Mouse (Mus musculus): ENCODE data around the gene Tmem62. TPM values are rescaled to one million over a fixed set of nuclear protein-coding genes. Genes with fewer than 3 reads are reported as not detected.
A peak's percentile ranks its signal among the peaks of the same experiment; 100 is the strongest.
"Not testable (repeated sequence)": the region's sequence is repeated elsewhere in the genome, so short reads cannot be mapped to it uniquely, and the experiment has no call there.

The Tmem62 gene
- polyA plus RNA-seq, 1 experiment from 2014 or later = 14.6 TPM

- Histone ChIP-seq H3K4me1 (peaks cover 35% of the 10 kb centered on the region), H3K9ac (no peak overlapping the region), H3K36me3 (replicated peaks) (no peaks in the 10 kb centered on the region), H3K4me2 (no peak overlapping the region), H3K4me3 (no peak overlapping the region), H3K27ac (no peak overlapping the region), H3K27me3 (replicated peaks) (0 out of 2 replicates have a peak, but pooled peaks cover 3% of the 10 kb centered on the region), H3K9me3 (no peaks in the 10 kb centered on the region)
- no peak for ATAC-seq (replicated peaks)
- whole genome bisulfite sequencing = 94% methylated on average over 4 of the region's 4 CpGs
Observed at GRCm38 (mm10) chr2:120971766-120972165, 5.1 kb upstream of the Tmem62 start.

- H3K36me3 ChIP-seq (replicated peaks); ATAC-seq (replicated peaks); H3K4me2 ChIP-seq; H3K27me3 ChIP-seq (replicated peaks); H3K9me3 ChIP-seq; H3K9ac ChIP-seq; H3K4me3 ChIP-seq; H3K27ac ChIP-seq: not testable (repeated sequence)
- H3K4me1 ChIP-seq = peaks cover 32% of the 10 kb centered on the region
- WGBS = 97% methylated on average over 8 of the region's 8 CpGs
Observed at GRCm38 (mm10) chr2:120972257-120972656, 4.6 kb upstream of the Tmem62 start.

GRCm38 (mm10) chr2:120972964-120973363 lies 3.9 kb upstream of the Tmem62 start:
- Histone ChIP-seq H3K27me3 (replicated peaks) (0 out of 2 replicates have a peak, but pooled peaks cover 3% of the 10 kb centered on the region), H3K4me1 (peaks cover 32% of the 10 kb centered on the region), H3K4me2 (no peak overlapping the region), H3K9ac (no peak overlapping the region), H3K4me3 (no peak overlapping the region), H3K27ac (no peak overlapping the region), H3K36me3 (replicated peaks) (no peaks in the 10 kb centered on the region), H3K9me3 (no peaks in the 10 kb centered on the region)
- ATAC-seq (replicated peaks) = no peak
- WGBS = 16% methylated on average over 5 of the region's 5 CpGs

- Histone ChIP-seq H3K36me3 (replicated peaks) (no peaks in the 10 kb centered on the region), H3K4me1 (peaks cover 18% of the 10 kb centered on the region), H3K27ac (no peak overlapping the region), H3K4me2 (peak overlapping the region; percentile 95; the same call in 1 of the 2 replicates), H3K9me3 (no peaks in the 10 kb centered on the region), H3K9ac (no peak overlapping the region), H3K27me3 (replicated peaks) (0 out of 2 replicates have a peak, but pooled peaks cover 3% of the 10 kb centered on the region), H3K4me3 (peak overlapping the region; percentile 89; the same call in 1 of the 2 replicates)
- WGBS = 49% methylated on average over 4 of the region's 4 CpGs
- ATAC-seq (replicated peaks) = no peak
Observed at GRCm38 (mm10) chr2:120976308-120976707, 509 bp upstream of the Tmem62 start.

- no peaks in the 10 kb centered on the region for H3K27me3 ChIP-seq (replicated peaks)
- H3K36me3 ChIP-seq (replicated peaks) = no peaks in the 10 kb centered on the region
- peak overlapping the region; percentile 95 for H3K4me2 ChIP-seq
- H3K9me3 ChIP-seq = no peaks in the 10 kb centered on the region
- H3K4me3 ChIP-seq = peak overlapping the region; percentile 89
- WGBS = 80% methylated on average over 8 of the region's 8 CpGs
- ATAC-seq (replicated peaks) = no peak
- H3K9ac ChIP-seq = peak overlapping the region; percentile 81
- H3K27ac ChIP-seq = peak overlapping the region; percentile 92
- peaks cover 12% of the 10 kb centered on the region for H3K4me1 ChIP-seq
Observed at GRCm38 (mm10) chr2:120977926-120978692, 1.3 kb downstream of the Tmem62 start.

GRCm38 (mm10) chr2:120978693-120979037 lies 1.8 kb downstream of the Tmem62 start:
- Histone ChIP-seq H3K4me1 (peaks cover 12% of the 10 kb centered on the region), H3K36me3 (replicated peaks) (no peaks in the 10 kb centered on the region), H3K9me3 (no peaks in the 10 kb centered on the region), H3K4me2 (no peak overlapping the region), H3K27ac (no peak overlapping the region), H3K27me3 (replicated peaks) (no peaks in the 10 kb centered on the region), H3K4me3 (no peak overlapping the region), H3K9ac (no peak overlapping the region)
- WGBS = 46% methylated on average over 2 of the region's 2 CpGs
- no peak for ATAC-seq (replicated peaks)

- WGBS = 75% methylated on average over 1 of the region's 1 CpGs
Observed at GRCm38 (mm10) chr2:120979819-120980218, 3.0 kb downstream of the Tmem62 start.

GRCm38 (mm10) chr2:120980861-120981260 lies 4.0 kb downstream of the Tmem62 start:
- H3K9me3 ChIP-seq = no peaks in the 10 kb centered on the region
- H3K4me1 ChIP-seq = peaks cover 12% of the 10 kb centered on the region
- H3K9ac ChIP-seq = no peak overlapping the region
- no peaks in the 10 kb centered on the region for H3K36me3 ChIP-seq (replicated peaks)
- H3K27ac ChIP-seq = no peak overlapping the region
- no peaks in the 10 kb centered on the region for H3K27me3 ChIP-seq (replicated peaks)
- H3K4me2 ChIP-seq = no peak overlapping the region
- H3K4me3 ChIP-seq = no peak overlapping the region
- no peak for ATAC-seq (replicated peaks)
- 73% methylated on average over 2 of the region's 2 CpGs for WGBS

More at GRCm38 (mm10) chr2:120979819-120980218, 3.0 kb downstream of the Tmem62 start:
- no peak overlapping the region for H3K4me2 ChIP-seq
- no peaks in the 10 kb centered on the region for H3K36me3 ChIP-seq (replicated peaks)
- no peaks in the 10 kb centered on the region for H3K27me3 ChIP-seq (replicated peaks)
- no peak for ATAC-seq (replicated peaks)
- peaks cover 12% of the 10 kb centered on the region for H3K4me1 ChIP-seq
- H3K9me3 ChIP-seq = no peaks in the 10 kb centered on the region
- H3K27ac ChIP-seq = no peak overlapping the region
- H3K4me3 ChIP-seq = no peak overlapping the region
- H3K9ac ChIP-seq = no peak overlapping the region

GRCm38 (mm10) chr2:120983611-120984010 lies 6.8 kb downstream of the Tmem62 start:
- Histone ChIP-seq H3K4me2 (no peak overlapping the region), H3K27me3 (replicated peaks) (no peaks in the 10 kb centered on the region), H3K9me3 (no peaks in the 10 kb centered on the region), H3K4me3 (no peak overlapping the region), H3K4me1 (no peaks in the 10 kb centered on the region), H3K27ac (no peak overlapping the region), H3K9ac (no peak overlapping the region), H3K36me3 (replicated peaks) (0 out of 2 replicates have a peak, but pooled peaks cover 6% of the 10 kb centered on the region)
- 7% methylated on average over 2 of the region's 2 CpGs for WGBS
- no peak for ATAC-seq (replicated peaks)

- H3K36me3 ChIP-seq (replicated peaks) = 0 out of 2 replicates have a peak, but pooled peaks cover 6% of the 10 kb centered on the region
- WGBS = 94% methylated on average over 1 of the region's 1 CpGs
- no peak overlapping the region for H3K27ac ChIP-seq
- ATAC-seq (replicated peaks) = no peak
- H3K9ac ChIP-seq = no peak overlapping the region
- no peaks in the 10 kb centered on the region for H3K4me1 ChIP-seq
- H3K4me2 ChIP-seq = no peak overlapping the region
- no peaks in the 10 kb centered on the region for H3K9me3 ChIP-seq
- H3K27me3 ChIP-seq (replicated peaks) = no peaks in the 10 kb centered on the region
- no peak overlapping the region for H3K4me3 ChIP-seq
Observed at GRCm38 (mm10) chr2:120985241-120985640, 8.4 kb downstream of the Tmem62 start.

GRCm38 (mm10) chr2:120991196-120991595 lies 14.4 kb downstream of the Tmem62 start:
- no peak for ATAC-seq (replicated peaks)
- WGBS = 75% methylated on average over 4 of the region's 4 CpGs
- H3K36me3 ChIP-seq (replicated peaks) = 0 out of 2 replicates have a peak, but pooled peaks cover 6% of the 10 kb centered on the region
- H3K9me3 ChIP-seq = no peaks in the 10 kb centered on the region
- H3K27ac ChIP-seq = no peak overlapping the region
- no peak overlapping the region for H3K4me3 ChIP-seq
- H3K4me1 ChIP-seq = no peaks in the 10 kb centered on the region
- no peak overlapping the region for H3K4me2 ChIP-seq
- no peaks in the 10 kb centered on the region for H3K27me3 ChIP-seq (replicated peaks)
- no peak overlapping the region for H3K9ac ChIP-seq

GRCm38 (mm10) chr2:120996607-120997006 lies 19.8 kb downstream of the Tmem62 start:
- H3K9me3 ChIP-seq; H3K27me3 ChIP-seq (replicated peaks); ATAC-seq (replicated peaks); H3K36me3 ChIP-seq (replicated peaks); H3K4me2 ChIP-seq; H3K4me1 ChIP-seq; H3K9ac ChIP-seq; H3K27ac ChIP-seq; H3K4me3 ChIP-seq: not testable (repeated sequence)
- 71% methylated on average over 1 of the region's 1 CpGs for WGBS

- Histone ChIP-seq H3K4me1 (no peaks in the 10 kb centered on the region), H3K9me3 (no peaks in the 10 kb centered on the region), H3K4me2 (no peak overlapping the region), H3K4me3 (no peak overlapping the region), H3K27ac (no peak overlapping the region), H3K9ac (no peak overlapping the region), H3K27me3 (replicated peaks) (no peaks in the 10 kb centered on the region), H3K36me3 (replicated peaks) (no peaks in the 10 kb centered on the region)
- 88% methylated on average over 8 of the region's 8 CpGs for WGBS
- no peak for ATAC-seq (replicated peaks)
Observed at GRCm38 (mm10) chr2:120998863-120999262, 22.0 kb downstream of the Tmem62 start.
